Mouse (Mus musculus) lung, postnatal 0 days (tissue): ENCODE measurements around the gene Iqgap2.

Source experiments
- CTCF ChIP-seq: IDR thresholded peaks from 2 replicates; pipeline ENCODE4 v1.5.1; 2016; ENCODE audit warnings: antibody characterized with exemption, mild to moderate bottlenecking
- EP300 ChIP-seq: IDR thresholded peaks from 2 replicates; pipeline ENCODE4 v1.6.1; 2016; ENCODE audit warnings: antibody characterized with exemption, mild to moderate bottlenecking, control low read depth

GRCm38 (mm10) chr13:95643740-95644139 lies 248.0 kb downstream of the Iqgap2 start:
- TF ChIP-seq CTCF = no peak
- TF ChIP-seq EP300 = no peak
